Mouse (Mus musculus) heart, embryonic 15.5 days (tissue): ENCODE results near the gene Oxt. TPM values are rescaled to one million over a fixed set of nuclear protein-coding genes. Genes with fewer than 3 reads are reported as not detected.

ENCODE experiments used
- ATAC-seq: fragments of 200-750 bp; cut with Nextera tagmentation; replicated peaks from 2 replicates; pipeline ENCODE4 v1.8.0; 2017; ENCODE audit warnings: low read depth, moderate TSS enrichment; ENCODE audit not compliant: insufficient number of reproducible peaks, insufficient read depth, low FRiP score
- H3K27ac ChIP-seq: fragments of 300-500 bp; sonication (generic); 2 replicates; pipeline ENCODE4 v1.5.1; 2015; ENCODE audit warnings: mild to moderate bottlenecking, inconsistent platforms
- H3K27me3 ChIP-seq: fragments of 300-500 bp; sonication (generic); 2 replicates; pipeline ENCODE4 v1.6.1; 2015; ENCODE audit warnings: inconsistent platforms
- H3K36me3 ChIP-seq: fragments of 300-500 bp; sonication (generic); 2 replicates; pipeline ENCODE4 v1.6.1; 2015; ENCODE audit warnings: mild to moderate bottlenecking, inconsistent platforms
- H3K4me1 ChIP-seq: fragments of 300-500 bp; sonication (generic); replicated peaks from 2 replicates; pipeline ENCODE4 v1.6.1; 2015; ENCODE audit warnings: inconsistent platforms
- H3K4me2 ChIP-seq: fragments of 300-500 bp; sonication (generic); 2 replicates; pipeline ENCODE4 v1.6.1; 2015; ENCODE audit warnings: inconsistent platforms, mild to moderate bottlenecking, moderate library complexity
- H3K4me3 ChIP-seq: fragments of 300-500 bp; sonication (generic); 2 replicates; pipeline ENCODE4 v1.5.1; 2015; ENCODE audit warnings: mild to moderate bottlenecking, inconsistent platforms
- H3K9ac ChIP-seq: fragments of 300-500 bp; sonication (generic); 2 replicates; pipeline ENCODE4 v1.6.1; 2015; ENCODE audit warnings: mild to moderate bottlenecking, inconsistent platforms
- H3K9me3 ChIP-seq: fragments of 300-500 bp; sonication (generic); replicated peaks from 2 replicates; pipeline ENCODE4 v1.6.1; 2016; ENCODE audit warnings: inconsistent platforms
- WGBS: fragments of 180-500 bp; shearing (Covaris S2); methylation state at CpG from one replicate; pipeline ENCODE4 v1.1.7; 2015; ENCODE audit warnings: mixed read lengths; 5-methylcytosine and 5-hydroxymethylcytosine counted together
- polyA plus RNA-seq: library from polyadenylated mRNA; unstranded; fragments of >200 nt; fragmentation: Nextera tagmentation; extraction: Ambion mirVana; gene quantifications from 2 replicates; pipeline ENCODE4 v1.2.1, GENCODE M21; 2015

The Oxt gene
- polyA plus RNA-seq, result not detected in 2 replicates

- no peaks in the 10 kb centered on the region for H3K9me3 ChIP-seq
- no peaks in the 10 kb centered on the region for H3K36me3 ChIP-seq
- no peak within 1 kb of the TSS for H3K27ac ChIP-seq
- ATAC-seq, result no peak
- 52% methylated on average over 9 of the region's 9 CpGs for WGBS
- H3K27me3 ChIP-seq, result peaks cover 75% of the 10 kb centered on the region
- H3K4me2 ChIP-seq, result peak within 1 kb of the TSS; percentile 73
- peak within 1 kb of the TSS; percentile 46 for H3K4me3 ChIP-seq
- peak within 1 kb of the TSS; percentile 17; the same call in 1 of the 2 replicates for H3K9ac ChIP-seq
- peaks cover 35% of the 10 kb centered on the region for H3K4me1 ChIP-seq
Observed at GRCm38 (mm10) chr2:130575873-130576272, at the start of gene Oxt. Oxt (plus strand) TSS chr2:130576173.

GRCm38 (mm10) chr2:130528457-130528856, 47.5 kb upstream of the Oxt start:
- H3K27me3 ChIP-seq, result no peaks in the 10 kb centered on the region
- H3K9ac ChIP-seq, result no peak overlapping the region
- H3K4me3 ChIP-seq, result no peak overlapping the region
- no peak for ATAC-seq
- 83% methylated on average over 6 of the region's 6 CpGs for WGBS
- H3K27ac ChIP-seq, result no peak overlapping the region
- peaks cover 3% of the 10 kb centered on the region; the same call in 1 of the 2 replicates for H3K4me1 ChIP-seq
- H3K4me2 ChIP-seq, result no peak overlapping the region
- H3K9me3 ChIP-seq, result no peaks in the 10 kb centered on the region
- peaks cover 24% of the 10 kb centered on the region for H3K36me3 ChIP-seq

- Histone ChIP-seq H3K36me3 (peaks cover 31% of the 10 kb centered on the region), H3K4me2 (no peak overlapping the region), H3K9ac (no peak overlapping the region)
Observed at GRCm38 (mm10) chr2:130529290-130529689, 46.7 kb upstream of the Oxt start.

GRCm38 (mm10) chr2:130529925-130530324, 46.0 kb upstream of the Oxt start:
- no peak for ATAC-seq
- H3K36me3 ChIP-seq, result peaks cover 37% of the 10 kb centered on the region
- no peak overlapping the region for H3K27ac ChIP-seq
- no peaks in the 10 kb centered on the region for H3K27me3 ChIP-seq
- H3K9me3 ChIP-seq, result no peaks in the 10 kb centered on the region
- H3K4me1 ChIP-seq, result peaks cover 3% of the 10 kb centered on the region; the same call in 1 of the 2 replicates
- no peak overlapping the region for H3K9ac ChIP-seq
- H3K4me3 ChIP-seq, result no peak overlapping the region
- H3K4me2 ChIP-seq, result no peak overlapping the region
- WGBS, result 81% methylated on average over 7 of the region's 7 CpGs

More at GRCm38 (mm10) chr2:130529290-130529689, 46.7 kb upstream of the Oxt start:
- H3K4me3 ChIP-seq, result no peak overlapping the region
- H3K27ac ChIP-seq, result no peak overlapping the region
- WGBS, result 80% methylated on average over 2 of the region's 2 CpGs
- H3K9me3 ChIP-seq, result no peaks in the 10 kb centered on the region
- peaks cover 3% of the 10 kb centered on the region; the same call in 1 of the 2 replicates for H3K4me1 ChIP-seq
- ATAC-seq, result no peak
- H3K27me3 ChIP-seq, result no peaks in the 10 kb centered on the region

GRCm38 (mm10) chr2:130532201-130532600, 43.8 kb upstream of the Oxt start:
- Histone ChIP-seq H3K4me3 (no peak overlapping the region), H3K27ac (no peak overlapping the region), H3K36me3 (peaks cover 44% of the 10 kb centered on the region), H3K4me1 (peaks cover 3% of the 10 kb centered on the region; the same call in 1 of the 2 replicates), H3K9ac (no peak overlapping the region), H3K4me2 (no peak overlapping the region), H3K9me3 (no peaks in the 10 kb centered on the region), H3K27me3 (no peaks in the 10 kb centered on the region)
- 78% methylated on average over 2 of the region's 2 CpGs for WGBS
- ATAC-seq, result no peak

- peaks cover 54% of the 10 kb centered on the region for H3K36me3 ChIP-seq
- H3K9me3 ChIP-seq, result no peaks in the 10 kb centered on the region
- no peak overlapping the region for H3K9ac ChIP-seq
- no peak overlapping the region for H3K4me3 ChIP-seq
- no peak overlapping the region for H3K4me2 ChIP-seq
- WGBS, result 81% methylated on average over 6 of the region's 6 CpGs
- no peak overlapping the region for H3K27ac ChIP-seq
- no peaks in the 10 kb centered on the region for H3K27me3 ChIP-seq
- no peaks in the 10 kb centered on the region for H3K4me1 ChIP-seq
- no peak for ATAC-seq
Observed at GRCm38 (mm10) chr2:130535017-130535416, 41.0 kb upstream of the Oxt start.

- no peaks in the 10 kb centered on the region for H3K4me1 ChIP-seq
- no peaks in the 10 kb centered on the region for H3K27me3 ChIP-seq
- H3K4me2 ChIP-seq, result no peak overlapping the region
- no peak overlapping the region for H3K4me3 ChIP-seq
- no peaks in the 10 kb centered on the region for H3K9me3 ChIP-seq
- no peak for ATAC-seq
- H3K36me3 ChIP-seq, result peaks cover 71% of the 10 kb centered on the region
- 80% methylated on average over 3 of the region's 3 CpGs for WGBS
- H3K27ac ChIP-seq, result no peak overlapping the region
- no peak overlapping the region for H3K9ac ChIP-seq
Observed at GRCm38 (mm10) chr2:130536890-130537289, 39.1 kb upstream of the Oxt start.

- Histone ChIP-seq H3K4me1 (no peaks in the 10 kb centered on the region), H3K9me3 (no peaks in the 10 kb centered on the region), H3K27ac (no peak overlapping the region), H3K4me2 (no peak overlapping the region), H3K27me3 (no peaks in the 10 kb centered on the region), H3K9ac (no peak overlapping the region), H3K36me3 (peaks cover 70% of the 10 kb centered on the region), H3K4me3 (no peak overlapping the region)
- ATAC-seq, result no peak
- WGBS, result 89% methylated on average over 8 of the region's 8 CpGs
Observed at GRCm38 (mm10) chr2:130538876-130539546, 37.0 kb upstream of the Oxt start.

- H3K9me3 ChIP-seq, result no peaks in the 10 kb centered on the region
- H3K4me3 ChIP-seq, result no peak overlapping the region
- H3K36me3 ChIP-seq, result peaks cover 72% of the 10 kb centered on the region
- no peak overlapping the region for H3K27ac ChIP-seq
- H3K9ac ChIP-seq, result no peak overlapping the region
- 77% methylated on average over 9 of the region's 9 CpGs for WGBS
- no peak overlapping the region for H3K4me2 ChIP-seq
- no peak for ATAC-seq
- H3K27me3 ChIP-seq, result no peaks in the 10 kb centered on the region
- no peaks in the 10 kb centered on the region for H3K4me1 ChIP-seq
Observed at GRCm38 (mm10) chr2:130540266-130540665, 35.7 kb upstream of the Oxt start.

GRCm38 (mm10) chr2:130546957-130547356, 29.0 kb upstream of the Oxt start:
- H3K36me3 ChIP-seq, result peaks cover 71% of the 10 kb centered on the region
- no peak overlapping the region for H3K9ac ChIP-seq
- no peak overlapping the region for H3K4me3 ChIP-seq
- H3K9me3 ChIP-seq, result no peaks in the 10 kb centered on the region
- no peaks in the 10 kb centered on the region for H3K4me1 ChIP-seq
- no peaks in the 10 kb centered on the region for H3K27me3 ChIP-seq
- no peak overlapping the region for H3K4me2 ChIP-seq
- WGBS, result 58% methylated on average over 8 of the region's 8 CpGs
- peak; percentile 81 for ATAC-seq
- no peak overlapping the region for H3K27ac ChIP-seq

- no peak overlapping the region for H3K4me3 ChIP-seq
- H3K4me1 ChIP-seq, result no peaks in the 10 kb centered on the region
- no peak overlapping the region for H3K9ac ChIP-seq
- H3K9me3 ChIP-seq, result no peaks in the 10 kb centered on the region
- no peak for ATAC-seq
- H3K36me3 ChIP-seq, result peaks cover 68% of the 10 kb centered on the region
- no peak overlapping the region for H3K4me2 ChIP-seq
- no peaks in the 10 kb centered on the region for H3K27me3 ChIP-seq
- 90% methylated on average over 7 of the region's 7 CpGs for WGBS
- no peak overlapping the region for H3K27ac ChIP-seq
Observed at GRCm38 (mm10) chr2:130554841-130555240, 21.1 kb upstream of the Oxt start.

- no peak overlapping the region for H3K27ac ChIP-seq
- no peak overlapping the region for H3K9ac ChIP-seq
- no peaks in the 10 kb centered on the region for H3K4me1 ChIP-seq
- no peak overlapping the region for H3K4me2 ChIP-seq
- no peaks in the 10 kb centered on the region for H3K27me3 ChIP-seq
- no peaks in the 10 kb centered on the region for H3K9me3 ChIP-seq
- H3K36me3 ChIP-seq, result peaks cover 65% of the 10 kb centered on the region
- no peak overlapping the region for H3K4me3 ChIP-seq
- WGBS, result 86% methylated on average over 1 of the region's 1 CpGs
- ATAC-seq, result no peak
Observed at GRCm38 (mm10) chr2:130556292-130556691, 19.7 kb upstream of the Oxt start.
